Mouse (Mus musculus): ENCODE measurements around the gene Snx29. TPM values are rescaled to one million over a fixed set of nuclear protein-coding genes. Genes with fewer than 3 reads are reported as not detected.

Gene Snx29
- polyA plus RNA-seq, 1 experiment from 2014 or later, result 12.5 TPM

DNA sequence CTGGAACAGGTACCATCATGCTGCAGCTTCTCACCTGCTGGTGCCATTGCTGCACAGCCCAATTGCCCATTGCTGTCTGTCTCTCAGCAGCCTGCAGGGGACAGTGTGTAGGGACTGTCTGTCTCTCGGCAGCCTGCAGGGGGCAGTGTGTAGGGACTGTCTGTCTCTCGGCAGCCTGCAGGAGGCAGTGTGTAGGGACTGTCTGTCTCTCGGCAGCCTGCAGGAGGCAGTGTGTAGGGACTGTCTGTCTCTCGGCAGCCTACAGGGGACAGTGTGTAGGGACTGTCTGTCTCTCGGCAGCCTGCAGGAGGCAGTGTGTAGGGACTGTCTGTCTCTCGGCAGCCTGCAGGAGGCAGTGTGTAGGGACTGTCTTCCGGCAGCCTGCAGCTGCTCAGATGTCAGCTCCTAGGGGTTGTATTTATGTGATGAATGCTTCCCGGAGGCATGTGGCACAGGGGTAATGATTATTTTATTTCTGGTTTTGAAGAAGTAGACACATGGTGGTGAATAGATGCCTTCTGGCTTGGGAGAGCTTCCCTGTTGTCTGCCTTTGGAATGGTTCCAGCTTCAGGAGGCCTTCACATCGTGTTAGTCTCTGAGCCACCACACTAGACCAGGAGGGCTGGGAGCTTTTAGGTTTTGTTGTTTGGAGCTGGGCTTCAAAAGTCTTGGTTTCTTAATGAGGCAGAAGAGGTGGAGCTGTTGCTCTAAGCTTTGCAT is 347.7 kb downstream of the Snx29 start:
- Histone ChIP-seq H3K4me1 (replicated peaks; ENCODE audit: control insufficient read depth, insufficient read depth, low read length) (peaks cover 3% of the 10 kb centered on the region; the same call in 1 of the 2 replicates), H3K27me3 (ENCODE audit: control insufficient read depth, insufficient read depth, low read length) (no peaks in the 10 kb centered on the region), H3K9ac (ENCODE audit: low read length) (no peak overlapping the region), H3K4me2 (ENCODE audit: low read depth, low read length, severe bottlenecking) (no peak overlapping the region), H3K9me3 (ENCODE audit: control insufficient read depth, low read length) (no peaks in the 10 kb centered on the region), H3K27ac (ENCODE audit: low read depth, low read length) (no peak overlapping the region), H3K4me3 (ENCODE audit: low read depth, low read length) (no peak overlapping the region), H3K36me3 (ENCODE audit: control insufficient read depth, insufficient read depth, low read length) (no peaks in the 10 kb centered on the region)
- ATAC-seq (replicated peaks; ENCODE audit: low FRiP score), result no peak
- DNase-seq (ENCODE audit: low spot score), result no peak
- WGBS, result 87% methylated on average over 9 of the region's 9 CpGs

DNA sequence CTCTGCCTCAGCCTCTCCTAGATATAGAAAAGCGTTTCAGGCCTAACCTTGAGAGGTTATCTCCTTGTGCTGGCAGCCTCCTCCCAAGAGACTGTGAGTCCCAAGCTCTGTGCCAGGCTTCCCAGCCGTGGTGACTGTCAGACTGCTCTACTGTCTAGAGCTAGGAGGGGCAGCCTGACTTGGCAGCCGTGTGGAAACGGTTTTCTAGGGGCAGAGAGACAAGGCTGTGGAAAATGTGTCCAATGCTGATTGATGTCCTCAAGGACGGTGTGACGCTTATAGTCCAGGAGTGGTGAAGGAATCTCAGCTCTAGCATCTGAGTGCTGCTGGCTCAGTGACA is 348.2 kb downstream of the Snx29 start:
- no peaks in the 10 kb centered on the region for H3K36me3 ChIP-seq (ENCODE audit: control insufficient read depth, insufficient read depth, low read length)
- H3K27ac ChIP-seq (ENCODE audit: low read depth, low read length), result no peak overlapping the region
- no peak overlapping the region for H3K9ac ChIP-seq (ENCODE audit: low read length)
- no peak for DNase-seq (ENCODE audit: low spot score)
- no peaks in the 10 kb centered on the region for H3K27me3 ChIP-seq (ENCODE audit: control insufficient read depth, insufficient read depth, low read length)
- WGBS, result 90% methylated on average over 6 of the region's 6 CpGs
- H3K9me3 ChIP-seq (ENCODE audit: control insufficient read depth, low read length), result no peaks in the 10 kb centered on the region
- no peak overlapping the region for H3K4me2 ChIP-seq (ENCODE audit: low read depth, low read length, severe bottlenecking)
- peaks cover 3% of the 10 kb centered on the region; the same call in 1 of the 2 replicates for H3K4me1 ChIP-seq (replicated peaks; ENCODE audit: control insufficient read depth, insufficient read depth, low read length)
- ATAC-seq (replicated peaks; ENCODE audit: low FRiP score), result no peak
- no peak overlapping the region for H3K4me3 ChIP-seq (ENCODE audit: low read depth, low read length)

DNA sequence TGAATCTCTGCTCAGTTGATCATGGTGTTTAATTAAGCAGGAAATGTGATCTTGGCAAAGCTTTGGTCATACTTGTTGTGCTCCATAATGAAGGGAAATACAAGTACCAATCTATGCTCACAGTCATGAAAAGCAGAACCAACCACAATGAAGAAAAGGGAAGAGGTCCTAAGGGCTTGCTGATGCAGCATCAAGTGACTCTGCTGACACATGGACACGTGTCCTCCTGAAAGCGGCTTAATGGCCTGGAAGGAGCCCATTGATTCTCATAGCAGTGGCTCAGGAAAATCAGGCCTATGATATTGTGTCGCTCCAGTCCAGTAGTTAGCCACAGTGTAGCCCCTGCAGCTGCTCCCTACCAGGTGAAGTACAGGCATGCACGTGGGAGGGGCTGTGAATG is 353.3 kb downstream of the Snx29 start:
- Histone ChIP-seq H3K36me3 (ENCODE audit: control insufficient read depth, insufficient read depth, low read length) (no peaks in the 10 kb centered on the region), H3K4me1 (replicated peaks; ENCODE audit: control insufficient read depth, insufficient read depth, low read length) (no peaks in the 10 kb centered on the region), H3K27ac (ENCODE audit: low read depth, low read length) (no peak overlapping the region), H3K27me3 (ENCODE audit: control insufficient read depth, insufficient read depth, low read length) (no peaks in the 10 kb centered on the region), H3K9ac (ENCODE audit: low read length) (no peak overlapping the region), H3K9me3 (ENCODE audit: control insufficient read depth, low read length) (no peaks in the 10 kb centered on the region), H3K4me2 (ENCODE audit: low read depth, low read length, severe bottlenecking) (no peak overlapping the region), H3K4me3 (ENCODE audit: low read depth, low read length) (no peak overlapping the region)
- DNase-seq (ENCODE audit: low spot score) (no peak), ATAC-seq (replicated peaks; ENCODE audit: low FRiP score) (0 out of 2 replicates have a peak, but pooled peaks have one; percentile 30)
- WGBS, result 60% methylated on average over 4 of the region's 4 CpGs

DNA sequence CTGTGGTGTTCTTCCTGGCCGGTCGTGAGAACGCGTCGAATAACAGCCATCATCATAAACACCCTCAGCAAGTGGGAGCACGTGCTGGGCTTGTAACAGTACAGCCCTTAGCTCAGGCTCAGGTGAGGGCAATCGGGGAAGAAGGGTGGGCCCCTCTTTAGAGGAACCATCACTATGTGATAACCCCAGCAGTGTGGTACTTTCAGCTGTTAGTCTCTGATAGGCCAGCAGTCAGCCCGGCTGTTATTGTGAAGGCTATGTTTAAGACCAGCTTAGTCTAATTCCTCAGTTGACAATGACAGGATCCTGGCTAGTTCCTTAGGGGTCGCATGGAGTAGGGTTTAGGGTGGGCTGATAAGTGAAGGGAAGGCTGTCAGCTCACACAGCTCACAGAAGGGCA is 362.6 kb downstream of the Snx29 start:
- DNase-seq (ENCODE audit: low spot score) (no peak), ATAC-seq (replicated peaks; ENCODE audit: low FRiP score) (no peak)
- no peak overlapping the region for H3K4me2 ChIP-seq (ENCODE audit: low read depth, low read length, severe bottlenecking)
- H3K9me3 ChIP-seq (ENCODE audit: control insufficient read depth, low read length), result no peaks in the 10 kb centered on the region
- H3K4me3 ChIP-seq (ENCODE audit: low read depth, low read length), result no peak overlapping the region
- H3K27me3 ChIP-seq (ENCODE audit: control insufficient read depth, insufficient read depth, low read length), result no peaks in the 10 kb centered on the region
- no peaks in the 10 kb centered on the region for H3K36me3 ChIP-seq (ENCODE audit: control insufficient read depth, insufficient read depth, low read length)
- H3K27ac ChIP-seq (ENCODE audit: low read depth, low read length), result no peak overlapping the region
- no peak overlapping the region for H3K9ac ChIP-seq (ENCODE audit: low read length)
- 89% methylated on average over 9 of the region's 9 CpGs for WGBS
- no peaks in the 10 kb centered on the region for H3K4me1 ChIP-seq (replicated peaks; ENCODE audit: control insufficient read depth, insufficient read depth, low read length)

DNA sequence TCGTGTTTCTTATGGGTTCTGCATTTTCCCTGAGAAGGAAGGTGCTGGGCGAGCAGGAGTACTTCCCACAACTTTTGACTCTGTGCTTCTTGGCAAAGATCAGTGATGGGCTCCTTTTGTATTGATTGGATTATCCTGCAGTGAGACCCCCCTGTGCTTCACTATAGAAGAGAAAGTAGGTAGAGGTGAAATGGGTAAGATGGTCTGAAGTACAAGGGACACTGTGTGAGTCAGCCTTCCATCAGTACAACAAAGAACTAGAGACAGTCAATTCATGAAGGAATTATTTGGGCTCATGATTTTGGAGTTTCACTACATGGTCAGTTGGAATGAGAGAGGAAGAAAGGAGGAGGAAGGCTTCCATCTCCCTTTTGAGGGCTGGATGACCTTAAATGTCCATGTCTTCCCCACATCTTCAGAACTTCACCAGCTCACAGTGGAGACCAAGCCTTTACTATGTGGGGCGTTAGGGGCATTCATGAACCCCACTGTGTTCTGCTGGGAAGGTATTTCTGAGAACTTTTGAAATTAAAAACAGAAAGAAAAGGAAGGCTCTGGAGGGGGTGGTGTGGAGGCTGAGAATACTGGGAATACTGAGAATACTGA is 363.1 kb downstream of the Snx29 start:
- Histone ChIP-seq H3K27ac (ENCODE audit: low read depth, low read length) (no peak overlapping the region), H3K4me2 (ENCODE audit: low read depth, low read length, severe bottlenecking) (no peak overlapping the region), H3K9ac (ENCODE audit: low read length) (no peak overlapping the region), H3K36me3 (ENCODE audit: control insufficient read depth, insufficient read depth, low read length) (no peaks in the 10 kb centered on the region), H3K9me3 (ENCODE audit: control insufficient read depth, low read length) (no peaks in the 10 kb centered on the region), H3K4me1 (replicated peaks; ENCODE audit: control insufficient read depth, insufficient read depth, low read length) (no peaks in the 10 kb centered on the region), H3K27me3 (ENCODE audit: control insufficient read depth, insufficient read depth, low read length) (no peaks in the 10 kb centered on the region), H3K4me3 (ENCODE audit: low read depth, low read length) (no peak overlapping the region)
- DNase-seq (ENCODE audit: low spot score), result no peak
- 84% methylated on average over 3 of the region's 3 CpGs for WGBS
- no peak for ATAC-seq (replicated peaks; ENCODE audit: low FRiP score)

DNA sequence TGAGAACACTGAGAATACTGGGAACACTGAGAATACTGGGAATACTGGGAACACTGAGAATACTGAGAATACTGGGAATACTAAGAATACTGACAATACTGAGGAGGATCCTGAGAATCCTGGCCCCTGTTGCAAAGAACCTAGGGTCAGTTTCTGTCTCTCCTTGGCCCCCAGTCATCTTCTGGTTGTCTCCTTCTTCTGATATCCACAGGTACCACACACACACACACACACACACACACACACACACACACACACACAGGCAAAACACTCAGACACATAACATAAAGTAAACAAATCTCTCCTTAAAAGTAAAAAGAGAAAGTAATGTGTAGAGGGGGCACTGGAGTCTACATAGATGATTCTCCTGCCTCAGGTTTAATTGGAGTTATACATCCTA is 365.1 kb downstream of the Snx29 start:
- Histone ChIP-seq H3K4me1 (replicated peaks; ENCODE audit: control insufficient read depth, insufficient read depth, low read length) (no peaks in the 10 kb centered on the region), H3K9ac (ENCODE audit: low read length) (no peak overlapping the region), H3K9me3 (ENCODE audit: control insufficient read depth, low read length) (no peaks in the 10 kb centered on the region), H3K27me3 (ENCODE audit: control insufficient read depth, insufficient read depth, low read length) (no peaks in the 10 kb centered on the region), H3K27ac (ENCODE audit: low read depth, low read length) (no peak overlapping the region), H3K36me3 (ENCODE audit: control insufficient read depth, insufficient read depth, low read length) (no peaks in the 10 kb centered on the region), H3K4me3 (ENCODE audit: low read depth, low read length) (no peak overlapping the region), H3K4me2 (ENCODE audit: low read depth, low read length, severe bottlenecking) (no peak overlapping the region)
- DNase-seq (ENCODE audit: low spot score) (no peak), ATAC-seq (replicated peaks; ENCODE audit: low FRiP score) (no peak)

DNA sequence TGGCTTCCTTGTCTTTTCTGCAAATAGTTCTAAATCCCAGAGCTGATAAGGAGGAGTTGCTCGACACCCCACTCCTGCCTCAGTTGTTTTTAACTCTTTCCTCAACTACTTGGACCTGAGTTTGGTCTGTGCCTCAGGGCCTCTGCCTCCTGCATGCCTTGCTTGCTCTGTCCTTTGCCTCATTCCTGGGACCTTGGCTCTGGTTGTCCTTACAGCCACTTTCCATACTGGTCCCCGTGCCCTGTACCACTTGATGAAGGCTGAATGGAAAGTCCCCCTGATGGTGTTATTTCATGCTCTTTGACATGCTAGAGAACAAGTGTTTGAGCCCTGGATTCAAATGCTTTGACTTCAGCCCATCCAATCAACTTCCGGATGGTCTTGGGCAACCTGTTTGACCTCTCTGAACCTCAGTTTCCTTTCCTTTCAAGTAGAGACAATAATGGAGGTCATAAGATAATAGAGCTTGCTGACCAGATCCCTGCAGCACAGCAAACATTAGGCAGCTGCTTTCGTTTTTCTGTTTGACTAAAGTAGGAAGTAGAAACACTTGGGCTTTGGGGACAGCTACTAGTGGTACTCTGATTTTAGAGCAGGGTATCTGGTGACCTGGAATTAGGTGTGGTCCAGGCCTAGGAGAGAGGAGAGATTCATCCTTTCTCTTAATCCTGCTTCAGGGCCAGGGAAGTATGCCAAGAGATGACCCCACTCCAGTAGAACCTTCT is 365.7 kb downstream of the Snx29 start:
- ATAC-seq (replicated peaks; ENCODE audit: low FRiP score), result no peak
- DNase-seq (ENCODE audit: low spot score), result no peak

DNA sequence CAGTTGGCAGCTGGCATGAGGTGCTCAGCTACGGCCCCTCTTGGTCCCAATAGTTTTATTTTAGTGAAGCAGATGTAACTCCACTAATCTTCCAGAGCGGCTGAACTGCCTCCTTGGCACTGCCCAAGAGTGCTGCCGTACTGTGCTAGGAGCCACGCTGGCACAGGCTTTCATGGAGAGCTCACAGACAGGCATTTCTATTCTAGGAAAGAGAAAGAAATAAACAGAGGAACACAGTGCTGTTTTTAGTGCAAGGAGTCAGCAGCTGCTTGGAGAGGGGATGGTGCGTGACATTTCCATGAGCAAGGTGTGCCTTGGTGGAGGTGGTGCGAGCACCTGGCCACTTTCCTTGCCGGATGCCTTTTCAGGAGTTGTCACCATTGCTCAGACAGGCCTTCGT is 367.4 kb downstream of the Snx29 start:
- ATAC-seq (replicated peaks; ENCODE audit: low FRiP score), result no peak
- no peak overlapping the region for H3K9ac ChIP-seq (ENCODE audit: low read length)
- no peaks in the 10 kb centered on the region for H3K36me3 ChIP-seq (ENCODE audit: control insufficient read depth, insufficient read depth, low read length)
- 94% methylated on average over 8 of the region's 8 CpGs for WGBS
- no peaks in the 10 kb centered on the region for H3K4me1 ChIP-seq (replicated peaks; ENCODE audit: control insufficient read depth, insufficient read depth, low read length)
- no peak overlapping the region for H3K4me3 ChIP-seq (ENCODE audit: low read depth, low read length)
- no peaks in the 10 kb centered on the region for H3K9me3 ChIP-seq (ENCODE audit: control insufficient read depth, low read length)
- H3K4me2 ChIP-seq (ENCODE audit: low read depth, low read length, severe bottlenecking), result no peak overlapping the region
- H3K27ac ChIP-seq (ENCODE audit: low read depth, low read length), result no peak overlapping the region
- no peak for DNase-seq (ENCODE audit: low spot score)
- H3K27me3 ChIP-seq (ENCODE audit: control insufficient read depth, insufficient read depth, low read length), result no peaks in the 10 kb centered on the region

More for the DNA sequence above, 365.7 kb downstream of the Snx29 start:
- Histone ChIP-seq H3K27me3 (ENCODE audit: control insufficient read depth, insufficient read depth, low read length) (no peaks in the 10 kb centered on the region), H3K4me3 (ENCODE audit: low read depth, low read length) (no peak overlapping the region), H3K9me3 (ENCODE audit: control insufficient read depth, low read length) (no peaks in the 10 kb centered on the region), H3K9ac (ENCODE audit: low read length) (no peak overlapping the region), H3K4me1 (replicated peaks; ENCODE audit: control insufficient read depth, insufficient read depth, low read length) (no peaks in the 10 kb centered on the region), H3K36me3 (ENCODE audit: control insufficient read depth, insufficient read depth, low read length) (no peaks in the 10 kb centered on the region), H3K4me2 (ENCODE audit: low read depth, low read length, severe bottlenecking) (no peak overlapping the region), H3K27ac (ENCODE audit: low read depth, low read length) (no peak overlapping the region)
- 73% methylated on average over 4 of the region's 4 CpGs for WGBS

Data from forebrain, embryonic 11.5 days (tissue).